In genomic region chr1:66700149-66700692, GRCm38 (mm10) we compare ENCODE assay signal across 8 mouse cellular contexts. TPM values are rescaled to one million over a fixed set of nuclear protein-coding genes. Genes with fewer than 3 reads are reported as not detected.
A peak's percentile ranks its signal among the peaks of the same experiment; 100 is the strongest.
DNase-seq lines count a peak whose midpoint lies in the region; ATAC-seq lines count a peak whose summit lies in the region.

No protein-coding gene starts in this region.

- no peaks in the 10 kb centered on the region for H3K9me3 ChIP-seq in heart, embryonic 13.5 days
- no peaks in the 10 kb centered on the region for H3K9me3 ChIP-seq in hindbrain, embryonic 16.5 days (ENCODE audit: control insufficient read depth, low read length)
- H3K9me3 ChIP-seq in midbrain, embryonic 13.5 days, result no peaks in the 10 kb centered on the region

- H3K36me3 ChIP-seq in heart, embryonic 13.5 days, result no peaks in the 10 kb centered on the region
- H3K36me3 ChIP-seq in hindbrain, embryonic 16.5 days (ENCODE audit: control insufficient read depth, insufficient read depth, low read length), result no peaks in the 10 kb centered on the region
- no peaks in the 10 kb centered on the region for H3K36me3 ChIP-seq in midbrain, embryonic 13.5 days

- no peak for ATAC-seq in heart, embryonic 13.5 days (ENCODE audit: extremely low read depth, insufficient number of reproducible peaks, low FRiP score, low TSS enrichment)
- peak; percentile 63 for ATAC-seq in hindbrain, embryonic 16.5 days
- peak; percentile 34 for ATAC-seq in midbrain, embryonic 13.5 days

- 53% methylated on average over 5 of the region's 5 CpGs for WGBS in heart, embryonic 13.5 days
- WGBS in hindbrain, embryonic 16.5 days, result 39% methylated on average over 5 of the region's 5 CpGs
- WGBS in midbrain, embryonic 13.5 days, result 45% methylated on average over 5 of the region's 5 CpGs

- H3K4me2 ChIP-seq in heart, embryonic 13.5 days, result peak overlapping the region; percentile 71
- H3K4me2 ChIP-seq in hindbrain, embryonic 16.5 days (ENCODE audit: low read length), result peak overlapping the region; percentile 57
- H3K4me2 ChIP-seq in midbrain, embryonic 13.5 days (replicated peaks), result peak overlapping the region; percentile 71

- no peak overlapping the region for H3K9ac ChIP-seq in heart, embryonic 13.5 days
- H3K9ac ChIP-seq in hindbrain, embryonic 16.5 days (ENCODE audit: low read depth, low read length), result peak overlapping the region; percentile 13; the same call in 1 of the 2 replicates
- no peak overlapping the region for H3K9ac ChIP-seq in midbrain, embryonic 13.5 days (replicated peaks)

- no peak overlapping the region for H3K27ac ChIP-seq in heart, embryonic 13.5 days (replicated peaks)
- H3K27ac ChIP-seq in hindbrain, embryonic 16.5 days (ENCODE audit: low read depth, low read length), result no peak overlapping the region; the same call in 1 of the 2 replicates
- H3K27ac ChIP-seq in midbrain, embryonic 13.5 days, result no peak overlapping the region

- H3K4me3 ChIP-seq in heart, embryonic 13.5 days, result peak overlapping the region; percentile 88
- H3K4me3 ChIP-seq in hindbrain, embryonic 16.5 days (ENCODE audit: low read length), result peak overlapping the region; percentile 95
- peak overlapping the region; percentile 72 for H3K4me3 ChIP-seq in midbrain, embryonic 13.5 days (replicated peaks)

- peaks cover 22% of the 10 kb centered on the region for H3K4me1 ChIP-seq in heart, embryonic 13.5 days
- peaks cover 11% of the 10 kb centered on the region for H3K4me1 ChIP-seq in hindbrain, embryonic 16.5 days (ENCODE audit: control insufficient read depth, insufficient read depth, low read depth, low read length)
- H3K4me1 ChIP-seq in midbrain, embryonic 13.5 days (replicated peaks), result peaks cover 30% of the 10 kb centered on the region

- H3K27me3 ChIP-seq in heart, embryonic 13.5 days (replicated peaks), result no peaks in the 10 kb centered on the region
- H3K27me3 ChIP-seq in hindbrain, embryonic 16.5 days (replicated peaks; ENCODE audit: control insufficient read depth, insufficient read depth, low read length), result no peaks in the 10 kb centered on the region
- no peaks in the 10 kb centered on the region for H3K27me3 ChIP-seq in midbrain, embryonic 13.5 days

- intact Hi-C loops in heart, postnatal 36 days (cut with DNase I), result loop anchor here (2.0 kb wide), 1 partner anchor 117 kb away; the partner anchor contains the start of gene Kansl1l

- no peak for DNase-seq in heart, postnatal 36 days
- DNase-seq in ZHBTc4 (ENCODE audit: low read depth, low spot score) (peak; percentile 79), MN1 (ENCODE audit: low spot score) (no peak)
- no peak for DNase-seq in thymus, postnatal 4 days
- no peak for DNase-seq in embryo, embryonic 10.5 days (ENCODE audit: low spot score)

RNA-seq across cellular contexts. Expression of gene Rpe, which starts 0.4 kb away (rescaled TPM):
- 26.5 and 27.3 TPM in 2 replicates for polyA plus RNA-seq in heart, embryonic 13.5 days (2015; fragmentation: Nextera tagmentation; extraction: Ambion mirVana)
- 10 to 100 TPM; 11.7 to 12.7 TPM for total RNA-seq in heart, postnatal 36 days (2021)
- polyA plus RNA-seq in hindbrain, embryonic 16.5 days (2015; fragmentation: Nextera tagmentation; extraction: Ambion mirVana), result 40.4 and 42.8 TPM in 2 replicates
- polyA plus RNA-seq in midbrain, embryonic 13.5 days (2015; fragmentation: Nextera tagmentation; extraction: Ambion mirVana), result 36.2 and 41.0 TPM in 2 replicates
